Mouse (Mus musculus) adrenal gland, postnatal 10 days (tissue): Measurements from ENCODE around the gene Usp40. TPM values are rescaled to one million over a fixed set of nuclear protein-coding genes. Genes with fewer than 3 reads are reported as not detected.
"Not testable (repeated sequence)": the region's sequence is repeated elsewhere in the genome, so short reads cannot be mapped to it uniquely, and the experiment has no call there.

ENCODE experiments used
- DNase-seq: peaks from one replicate; pipeline ENCODE4 v3.0.0; 2021; ENCODE audit warnings: mixed read lengths
- long read RNA-seq, 2 experiments: library from polyadenylated mRNA; stranded (forward); transcript quantifications; one replicate each; pipeline ENCODE4 v2.0.0; 2021
- total RNA-seq, 2 experiments: library from RNA; stranded (reverse); gene quantifications; 2 replicates each; pipeline ENCODE4 v1.2.3; 2021

Gene Usp40
- total RNA-seq: 10 to 100 TPM; 21.4 to 37.7 TPM
- long read RNA-seq, experiment 1, partial matches to known transcripts: 8 of 15 reads
- long read RNA-seq, experiment 1, other reads (novel, unspliced or antisense): 6 of 15 reads
- long read RNA-seq, experiment 2, transcript Usp40-204 (32 exons, 3,977 nt): major isoform, 5 of 10 reads
- long read RNA-seq, experiment 2, partial matches to known transcripts: 4 of 10 reads
- long read RNA-seq, experiment 2, other reads (novel, unspliced or antisense): 1 of 10 reads

GRCm38 (mm10) chr1:88008211-88008697 lies at the start of gene Usp40:
Gene Usp40, minus strand, starts transcription at chr1:88008551.
- peak; percentile 85 for DNase-seq

- no peak for DNase-seq
Measured at GRCm38 (mm10) chr1:88055088-88055487, 46.7 kb upstream of the Usp40 start, which contains the start of gene Ugt1a10. Gene Ugt1a10, plus strand, starts transcription at chr1:88055388.

GRCm38 (mm10) chr1:88047408-88047807 lies 39.1 kb upstream of the Usp40 start:
- DNase-seq: not testable (repeated sequence)

- DNase-seq: not testable (repeated sequence)
Measured at GRCm38 (mm10) chr1:88044832-88045437, 36.6 kb upstream of the Usp40 start.

GRCm38 (mm10) chr1:88043044-88043443 lies 34.7 kb upstream of the Usp40 start:
- not testable (repeated sequence) for DNase-seq

GRCm38 (mm10) chr1:88025244-88025643 lies 16.9 kb upstream of the Usp40 start:
- DNase-seq: not testable (repeated sequence)

GRCm38 (mm10) chr1:88015371-88015770 lies 7.0 kb upstream of the Usp40 start:
- DNase-seq: no peak

GRCm38 (mm10) chr1:88014671-88015070 lies 6.3 kb upstream of the Usp40 start:
- no peak for DNase-seq

GRCm38 (mm10) chr1:88014194-88014593 lies 5.8 kb upstream of the Usp40 start:
- peak; percentile 20 for DNase-seq

GRCm38 (mm10) chr1:88013726-88014125 lies 5.4 kb upstream of the Usp40 start:
- DNase-seq: no peak

- DNase-seq: no peak
Measured at GRCm38 (mm10) chr1:88009521-88009920, 1.2 kb upstream of the Usp40 start.

- DNase-seq: no peak
Measured at GRCm38 (mm10) chr1:88008735-88009134, 384 bp upstream of the Usp40 start.

GRCm38 (mm10) chr1:88007692-88008210 lies 600 bp downstream of the Usp40 start:
- no peak for DNase-seq

- no peak for DNase-seq
Measured at GRCm38 (mm10) chr1:87992716-87993115, 15.6 kb downstream of the Usp40 start.

GRCm38 (mm10) chr1:87982291-87982690 lies 26.1 kb downstream of the Usp40 start:
- DNase-seq: no peak

- DNase-seq: no peak
Measured at GRCm38 (mm10) chr1:87970381-87970780, 38.0 kb downstream of the Usp40 start.

GRCm38 (mm10) chr1:87961459-87962167 lies 46.7 kb downstream of the Usp40 start:
- DNase-seq: no peak

GRCm38 (mm10) chr1:87960752-87961151 lies 47.6 kb downstream of the Usp40 start:
- DNase-seq: no peak

- no peak for DNase-seq
Measured at GRCm38 (mm10) chr1:87959998-87960431, 48.3 kb downstream of the Usp40 start.

- no peak for DNase-seq
Measured at GRCm38 (mm10) chr1:87959532-87959931, 48.8 kb downstream of the Usp40 start.

- DNase-seq: no peak
Measured at GRCm38 (mm10) chr1:87958931-87959330, 49.4 kb downstream of the Usp40 start.

GRCm38 (mm10) chr1:87953073-87953472 lies 55.3 kb downstream of the Usp40 start:
- no peak for DNase-seq

GRCm38 (mm10) chr1:87951641-87952040 lies 56.7 kb downstream of the Usp40 start:
- no peak for DNase-seq
